Mouse (Mus musculus): ENCODE data around the gene Dusp19. TPM values are rescaled to one million over a fixed set of nuclear protein-coding genes. Genes with fewer than 3 reads are reported as not detected.

The Dusp19 gene
- 15.0 and 19.3 TPM in 2 replicates for polyA plus RNA-seq (2011; ENCODE audit: insufficient read length, low read depth, missing spikeins)

- Histone ChIP-seq H3K27ac (ENCODE audit: insufficient read depth, low read length) (peak within 1 kb of the TSS; percentile 79), H3K4me1 (ENCODE audit: control insufficient read depth, insufficient read depth, low read length) (no peaks in the 10 kb centered on the region; the same call in 1 of the 2 replicates), H3K4me3 (ENCODE audit: insufficient read depth, low read length) (peak within 1 kb of the TSS; percentile 80)
- TF ChIP-seq CTCF (IDR thresholded peaks at IDR 0.05; ENCODE audit: borderline replicate concordance, insufficient read depth, low read length) (no peak), POLR2A (IDR thresholded peaks at IDR 0.05; ENCODE audit: low read depth, low read length) (peak; percentile 95)
Observed at GRCm38 (mm10) chr2:80616854-80617737, at the start of gene Dusp19, which contains the start of gene Nup35. Gene Dusp19, plus strand, starts transcription at chr2:80617045. Gene Nup35, plus strand, starts transcription at chr2:80617236.

GRCm38 (mm10) chr2:80567411-80567810, 49.4 kb upstream of the Dusp19 start:
- Histone ChIP-seq H3K4me1 (ENCODE audit: control insufficient read depth, insufficient read depth, low read length) (peaks cover 4% of the 10 kb centered on the region; the same call in 1 of the 2 replicates), H3K4me3 (ENCODE audit: insufficient read depth, low read length) (no peak overlapping the region), H3K27ac (ENCODE audit: insufficient read depth, low read length) (no peak overlapping the region)
- TF ChIP-seq CTCF (IDR thresholded peaks at IDR 0.05; ENCODE audit: borderline replicate concordance, insufficient read depth, low read length) (no peak), POLR2A (IDR thresholded peaks at IDR 0.05; ENCODE audit: low read depth, low read length) (no peak)

- TF ChIP-seq CTCF (IDR thresholded peaks at IDR 0.05; ENCODE audit: borderline replicate concordance, insufficient read depth, low read length) (no peak), POLR2A (IDR thresholded peaks at IDR 0.05; ENCODE audit: low read depth, low read length) (no peak)
- Histone ChIP-seq H3K4me1 (ENCODE audit: control insufficient read depth, insufficient read depth, low read length) (no peaks in the 10 kb centered on the region), H3K27ac (ENCODE audit: insufficient read depth, low read length) (no peak overlapping the region), H3K4me3 (ENCODE audit: insufficient read depth, low read length) (no peak overlapping the region)
Observed at GRCm38 (mm10) chr2:80570656-80571055, 46.2 kb upstream of the Dusp19 start.

GRCm38 (mm10) chr2:80577286-80577685, 39.6 kb upstream of the Dusp19 start:
- H3K4me3 ChIP-seq (ENCODE audit: insufficient read depth, low read length) = no peak overlapping the region
- H3K4me1 ChIP-seq (ENCODE audit: control insufficient read depth, insufficient read depth, low read length) = peaks cover 4% of the 10 kb centered on the region
- TF ChIP-seq CTCF (IDR thresholded peaks at IDR 0.05; ENCODE audit: borderline replicate concordance, insufficient read depth, low read length) (no peak), POLR2A (IDR thresholded peaks at IDR 0.05; ENCODE audit: low read depth, low read length) (no peak)
- no peak overlapping the region for H3K27ac ChIP-seq (ENCODE audit: insufficient read depth, low read length)

- Histone ChIP-seq H3K27ac (ENCODE audit: insufficient read depth, low read length) (peak overlapping the region; percentile 47; the same call in 1 of the 2 replicates), H3K4me1 (ENCODE audit: control insufficient read depth, insufficient read depth, low read length) (peaks cover 4% of the 10 kb centered on the region), H3K4me3 (ENCODE audit: insufficient read depth, low read length) (peak overlapping the region; percentile 74)
- TF ChIP-seq CTCF (IDR thresholded peaks at IDR 0.05; ENCODE audit: borderline replicate concordance, insufficient read depth, low read length) = no peak
- no peak for TF ChIP-seq POLR2A (IDR thresholded peaks at IDR 0.05; ENCODE audit: low read depth, low read length)
Observed at GRCm38 (mm10) chr2:80579253-80579891, 37.5 kb upstream of the Dusp19 start.

- peak overlapping the region; percentile 95 for H3K27ac ChIP-seq (ENCODE audit: insufficient read depth, low read length)
- peak overlapping the region; percentile 68 for H3K4me3 ChIP-seq (ENCODE audit: insufficient read depth, low read length)
- peaks cover 4% of the 10 kb centered on the region for H3K4me1 ChIP-seq (ENCODE audit: control insufficient read depth, insufficient read depth, low read length)
- TF ChIP-seq CTCF (IDR thresholded peaks at IDR 0.05; ENCODE audit: borderline replicate concordance, insufficient read depth, low read length) (no peak), POLR2A (IDR thresholded peaks at IDR 0.05; ENCODE audit: low read depth, low read length) (0 out of 2 replicates have a peak, but pooled peaks have one; percentile 32)
Observed at GRCm38 (mm10) chr2:80580311-80580961, 36.4 kb upstream of the Dusp19 start.

- Histone ChIP-seq H3K27ac (ENCODE audit: insufficient read depth, low read length) (peak within 1 kb of the TSS; percentile 95), H3K4me1 (ENCODE audit: control insufficient read depth, insufficient read depth, low read length) (peaks cover 4% of the 10 kb centered on the region), H3K4me3 (ENCODE audit: insufficient read depth, low read length) (peak within 1 kb of the TSS; percentile 68)
- peak; percentile 57 for TF ChIP-seq POLR2A (IDR thresholded peaks at IDR 0.05; ENCODE audit: low read depth, low read length)
- TF ChIP-seq CTCF (IDR thresholded peaks at IDR 0.05; ENCODE audit: borderline replicate concordance, insufficient read depth, low read length) = no peak
Observed at GRCm38 (mm10) chr2:80581043-80581711, 35.7 kb upstream of the Dusp19 start, which contains the start of gene Nckap1. Gene Nckap1, minus strand, starts transcription at chr2:80581380.

- Histone ChIP-seq H3K4me1 (ENCODE audit: control insufficient read depth, insufficient read depth, low read length) (peaks cover 4% of the 10 kb centered on the region), H3K27ac (ENCODE audit: insufficient read depth, low read length) (no peak overlapping the region), H3K4me3 (ENCODE audit: insufficient read depth, low read length) (no peak overlapping the region)
- TF ChIP-seq POLR2A (IDR thresholded peaks at IDR 0.05; ENCODE audit: low read depth, low read length) (no peak), CTCF (IDR thresholded peaks at IDR 0.05; ENCODE audit: borderline replicate concordance, insufficient read depth, low read length) (no peak)
Observed at GRCm38 (mm10) chr2:80582356-80582755, 34.5 kb upstream of the Dusp19 start.
